Mouse (Mus musculus) gastrocnemius, postnatal 14 days (tissue): ENCODE results near the gene Olfr228. TPM values are rescaled to one million over a fixed set of nuclear protein-coding genes. Genes with fewer than 3 reads are reported as not detected.
"Not testable (repeated sequence)": the region's sequence is repeated elsewhere in the genome, so short reads cannot be mapped to it uniquely, and the experiment has no call there.

Experiments
- DNase-seq: peaks from one replicate; pipeline ENCODE4 v3.0.0; 2021; ENCODE audit warnings: mixed read lengths
- intact Hi-C: fragments of 180-260 bp; cut with DNase I; formaldehyde crosslinking; loops from one replicate; pipeline ENCODE4 v1.15.1; 2025; ENCODE audit warnings: low total_unique reads
- long read RNA-seq, 2 experiments: library from polyadenylated mRNA; stranded (forward); transcript quantifications; one replicate each; pipeline ENCODE4 v2.0.0; 2021
- total RNA-seq, 2 experiments: library from RNA; stranded (reverse); gene quantifications; 2 replicates each; pipeline ENCODE4 v1.2.3; 2021

Gene Olfr228
- not detected for total RNA-seq
- long read RNA-seq, experiment 1 = 0 reads
- long read RNA-seq, experiment 2 = 0 reads

DNA sequence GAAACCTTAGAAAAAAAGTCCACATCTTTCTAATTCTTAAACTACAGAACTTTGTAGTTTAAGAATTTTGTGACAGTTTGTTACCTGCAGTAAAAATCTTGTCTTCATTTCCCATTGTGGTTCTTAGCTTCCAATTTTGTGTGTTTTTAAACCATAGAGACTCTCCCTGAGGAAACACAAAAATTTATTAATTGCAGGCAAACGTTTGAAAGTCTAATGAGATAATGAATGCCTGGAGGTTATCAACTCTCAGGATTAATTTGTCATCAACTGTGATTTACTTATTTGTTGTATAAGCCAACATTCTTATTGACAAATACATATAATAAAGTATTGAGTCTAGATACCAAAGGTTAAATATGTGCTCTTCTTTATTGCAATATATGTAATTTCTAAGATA is at the start of gene Olfr228:
Gene Olfr228, minus strand, starts transcription at position 101 of the 400 bp plus-strand sequence.
- DNase-seq = no peak
- intact Hi-C loops = no loop called here

DNA sequence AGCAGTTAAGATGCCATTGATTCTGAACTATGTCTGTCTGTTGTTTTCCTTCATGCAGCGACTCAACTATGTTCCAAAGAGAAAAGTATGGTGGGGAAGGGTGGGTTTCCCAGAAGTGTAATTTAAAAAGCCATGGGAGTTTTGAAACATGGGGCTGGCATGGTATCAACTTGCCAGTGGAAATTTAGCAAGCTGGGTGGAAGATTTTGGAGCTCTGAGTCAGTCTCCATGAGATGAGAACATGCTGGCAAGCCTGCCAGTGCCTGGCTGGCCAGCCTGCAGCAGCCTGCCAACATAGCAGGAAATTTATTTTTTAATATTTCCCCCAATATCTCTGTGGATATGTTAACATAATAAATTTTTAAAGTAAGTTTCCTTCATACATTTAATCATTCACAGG is 43.8 kb upstream of the Olfr228 start:
- no peak for DNase-seq
- intact Hi-C loops = no loop called here

DNA sequence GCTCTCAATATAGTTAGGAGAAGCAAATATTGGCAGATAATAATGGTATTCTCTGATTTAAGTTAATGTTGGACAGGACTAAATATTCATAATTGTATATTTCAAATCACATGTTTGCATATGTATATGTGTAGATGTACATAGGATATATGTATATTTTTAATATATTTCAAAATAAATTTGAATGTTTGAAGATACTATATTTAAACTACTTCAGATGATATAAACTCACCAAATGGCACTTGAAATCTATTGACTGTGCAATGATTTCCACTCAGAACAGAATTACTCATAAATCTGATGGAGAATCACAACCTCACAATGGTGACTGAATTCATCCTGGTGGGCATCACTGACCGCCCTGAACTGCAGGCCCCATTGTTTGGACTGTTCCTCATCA is 21.0 kb upstream of the Olfr228 start, which contains the start of gene Olfr1076:
Gene Olfr1076, plus strand, starts transcription at position 301 of the 400 bp plus-strand sequence.
- intact Hi-C loops = no loop called here
- no peak for DNase-seq

GRCm38 (mm10) chr2:86464442-86465109 is 22.6 kb downstream of the Olfr228 start:
- intact Hi-C loops = loop anchor here (5.0 kb wide), 1 partner anchor 737 kb away; no protein-coding TSS in a partner anchor
- peak; percentile 10 for DNase-seq

DNA sequence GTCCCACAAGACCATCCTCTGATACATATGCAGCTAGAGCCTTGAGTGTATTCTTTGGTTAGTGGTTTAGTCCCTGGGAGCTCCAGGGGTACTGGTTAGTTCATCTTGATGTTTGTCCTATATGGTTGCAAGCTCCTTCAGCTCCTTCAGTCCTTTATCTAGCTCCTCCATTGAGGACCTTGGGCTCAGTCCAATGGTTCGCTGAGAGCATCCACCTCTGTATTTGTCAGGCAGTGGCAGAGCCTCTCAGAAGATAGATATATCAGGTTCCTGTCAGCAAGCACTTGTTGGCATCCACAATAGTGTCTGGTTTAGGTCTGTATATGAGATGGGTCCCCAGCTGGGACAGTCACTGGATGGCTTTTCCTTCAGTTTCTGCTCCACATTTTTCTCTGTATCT is 26.8 kb downstream of the Olfr228 start:
- intact Hi-C loops = loop anchor here (5.0 kb wide), 1 partner anchor 733 kb away; no protein-coding TSS in a partner anchor
- no peak for DNase-seq

DNA sequence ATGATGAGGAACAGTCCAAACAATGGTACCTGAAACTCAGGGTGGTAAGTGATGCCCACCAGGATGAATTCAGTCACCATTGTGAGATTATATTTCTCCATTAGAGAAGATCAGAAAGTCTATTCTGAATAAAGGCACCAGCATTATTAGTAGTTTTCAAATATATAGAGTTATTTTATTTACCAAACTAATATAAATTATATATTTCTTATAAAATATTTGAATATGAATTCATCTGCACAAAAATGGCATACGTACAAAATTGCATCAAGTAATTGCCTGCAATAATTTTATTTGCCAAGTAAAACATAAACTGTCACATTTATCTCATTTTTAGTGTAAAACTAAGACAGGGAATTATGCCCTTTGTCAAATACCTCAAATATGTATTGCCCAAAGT is 31.0 kb downstream of the Olfr228 start, which contains the start of gene Olfr1066:
Gene Olfr1066, minus strand, starts transcription at position 101 of the 400 bp plus-strand sequence.
- intact Hi-C loops = no loop called here
- DNase-seq = no peak

GRCm38 (mm10) chr2:86450491-86450890 is 36.7 kb downstream of the Olfr228 start, which contains the start of gene Olfr1065:
Gene Olfr1065, minus strand, starts transcription at chr2:86450591.
- DNase-seq, intact Hi-C loops: not testable (repeated sequence)

- intact Hi-C loops, DNase-seq: not testable (repeated sequence)
Observed at GRCm38 (mm10) chr2:86442101-86442500, 45.1 kb downstream of the Olfr228 start.

Other genes with a start within 250 kb of the Olfr228 start
- gene Olfr1048, start 247.1 kb downstream of the Olfr228 start, total RNA-seq = not detected
- gene Olfr1049, start 229.1 kb downstream of the Olfr228 start, total RNA-seq = not detected
- gene Olfr1051, start 208.3 kb downstream of the Olfr228 start, total RNA-seq = not detected
- gene Olfr1052, start 194.9 kb downstream of the Olfr228 start, total RNA-seq = not detected
- gene Olfr1053, start 172.1 kb downstream of the Olfr228 start, total RNA-seq = not detected
- not detected for gene Olfr1054, start 152.0 kb downstream of the Olfr228 start, total RNA-seq
- gene Olfr1055, start 137.1 kb downstream of the Olfr228 start, total RNA-seq = not detected
- gene Olfr1056, start 124.9 kb downstream of the Olfr228 start, total RNA-seq = not detected
- not detected for gene Olfr1057, start 109.0 kb downstream of the Olfr228 start, total RNA-seq
- gene Olfr1058, start 98.8 kb downstream of the Olfr228 start, total RNA-seq = not detected
- gene Olfr1061, start 73.3 kb downstream of the Olfr228 start, total RNA-seq = not detected
- not detected for gene Olfr1062, start 60.6 kb downstream of the Olfr228 start, total RNA-seq
- gene Olfr1065, start 36.8 kb downstream of the Olfr228 start, total RNA-seq = not detected
- gene Olfr1066, start 31.1 kb downstream of the Olfr228 start, total RNA-seq = not detected
- gene Olfr1076, start 21.1 kb upstream of the Olfr228 start, total RNA-seq = not detected
- gene Olfr1079, start 55.1 kb upstream of the Olfr228 start, total RNA-seq = not detected
- gene Olfr1080, start 70.8 kb upstream of the Olfr228 start, total RNA-seq = not detected
- gene Olfr1082, start 111.6 kb upstream of the Olfr228 start, total RNA-seq = not detected
- not detected for gene Olfr1084, start 152.3 kb upstream of the Olfr228 start, total RNA-seq
- not detected for gene Olfr1085, start 174.6 kb upstream of the Olfr228 start, total RNA-seq
- not detected for gene Olfr1086, start 192.7 kb upstream of the Olfr228 start, total RNA-seq
- gene Olfr1087, start 211.0 kb upstream of the Olfr228 start, total RNA-seq = not detected
- not detected for gene Olfr1089, start 246.3 kb upstream of the Olfr228 start, total RNA-seq